ENCODE assay signal across 14 mouse cellular contexts in genomic region chr5:119804301-119805039, GRCm38 (mm10). TPM values are rescaled to one million over a fixed set of nuclear protein-coding genes. Genes with fewer than 3 reads are reported as not detected.
A peak's percentile ranks its signal among the peaks of the same experiment; 100 is the strongest.
DNase-seq lines count a peak whose midpoint lies in the region; ATAC-seq lines count a peak whose summit lies in the region.
"Had no signal": no experiment of that assay in that cellular context is flagged by ENCODE, and none has a peak within 500 bp of the region (broad histone marks: within the 10 kb centered on the region; RNA-seq: fewer than 3 reads in every experiment).

No protein-coding gene starts in this region.

- peak overlapping the region; percentile 92 for H3K27ac ChIP-seq in heart, embryonic 10.5 days
- no peak overlapping the region for H3K27ac ChIP-seq in midbrain, embryonic 10.5 days (replicated peaks)
- H3K27ac ChIP-seq in midbrain, embryonic 14.5 days (replicated peaks; ENCODE audit: low read depth, low read length) = no peak overlapping the region
- no peak overlapping the region for H3K27ac ChIP-seq in embryonic facial prominence, embryonic 10.5 days (replicated peaks)
- H3K27ac ChIP-seq in lung, embryonic 16.5 days (ENCODE audit: low read length) = peak overlapping the region; percentile 97
- H3K27ac ChIP-seq: hindbrain, postnatal 0 days; liver, embryonic 15.5 days had no signal

- no peak overlapping the region for H3K4me2 ChIP-seq in midbrain, embryonic 14.5 days (ENCODE audit: low read length)
- peak overlapping the region; percentile 54 for H3K4me2 ChIP-seq in lung, embryonic 16.5 days (ENCODE audit: low read depth, low read length)
- H3K4me2 ChIP-seq: liver, embryonic 15.5 days had no signal

- 0 out of 2 replicates have a peak, but pooled peaks cover 3% of the 10 kb centered on the region for H3K36me3 ChIP-seq in heart, embryonic 10.5 days
- H3K36me3 ChIP-seq in midbrain, embryonic 10.5 days = no peaks in the 10 kb centered on the region
- H3K36me3 ChIP-seq in midbrain, embryonic 14.5 days (ENCODE audit: control insufficient read depth, insufficient read depth, low read length) = no peaks in the 10 kb centered on the region
- no peaks in the 10 kb centered on the region for H3K36me3 ChIP-seq in embryonic facial prominence, embryonic 10.5 days (replicated peaks)
- H3K36me3 ChIP-seq in lung, embryonic 16.5 days (ENCODE audit: control insufficient read depth, insufficient read depth, low read length) = no peaks in the 10 kb centered on the region
- H3K36me3 ChIP-seq: liver, embryonic 15.5 days had no signal

- no peak for DNase-seq in heart, embryonic 10.5 days (ENCODE audit: low spot score)
- no peak for DNase-seq in heart, adult 9 months (ENCODE audit: low spot score in 2 of 2)
- peak; percentile 60 for DNase-seq in midbrain, embryonic 10.5 days (ENCODE audit: low spot score)
- no peak for DNase-seq in midbrain, embryonic 14.5 days
- peak; percentile 50 for DNase-seq in embryonic facial prominence, embryonic 10.5 days (ENCODE audit: low spot score)
- no peak for DNase-seq in layer of hippocampus, postnatal 25 days (ENCODE audit: extremely low spot score in 1 of 2, low spot score in 1 of 2)
- DNase-seq: cerebellum, adult 2 months had no signal

- no peaks in the 10 kb centered on the region for H3K9me3 ChIP-seq in heart, embryonic 10.5 days
- peaks cover 5% of the 10 kb centered on the region; the same call in 1 of the 2 replicates for H3K9me3 ChIP-seq in midbrain, embryonic 10.5 days (replicated peaks)
- H3K9me3 ChIP-seq in midbrain, embryonic 14.5 days (ENCODE audit: control insufficient read depth, low read length) = no peaks in the 10 kb centered on the region
- H3K9me3 ChIP-seq in embryonic facial prominence, embryonic 10.5 days = no peaks in the 10 kb centered on the region
- H3K9me3 ChIP-seq in lung, embryonic 16.5 days (ENCODE audit: control insufficient read depth, low read length) = no peaks in the 10 kb centered on the region
- H3K9me3 ChIP-seq: liver, embryonic 15.5 days had no signal

- no peak overlapping the region for H3K9ac ChIP-seq in midbrain, embryonic 14.5 days (replicated peaks; ENCODE audit: low read length)
- peak overlapping the region; percentile 77 for H3K9ac ChIP-seq in lung, embryonic 16.5 days (ENCODE audit: low read length)
- H3K9ac ChIP-seq: liver, embryonic 15.5 days had no signal

- 1% methylated on average over 35 of the region's 35 CpGs for WGBS in heart, embryonic 10.5 days
- WGBS in midbrain, embryonic 10.5 days = under 1% methylated on average over 35 of the region's 35 CpGs
- WGBS in midbrain, embryonic 14.5 days = under 1% methylated on average over 35 of the region's 35 CpGs
- WGBS in embryonic facial prominence, embryonic 10.5 days = under 1% methylated on average over 35 of the region's 35 CpGs
- WGBS in lung, embryonic 16.5 days = 1% methylated on average over 35 of the region's 35 CpGs

- no peak for ATAC-seq in midbrain, embryonic 14.5 days (ENCODE audit: low FRiP score, low TSS enrichment)
- no peak for ATAC-seq in lung, embryonic 16.5 days (ENCODE audit: low read depth)
- ATAC-seq in megakaryocyte progenitor cell, adult 5-6 weeks (replicated peaks; ENCODE audit: poor library complexity) = no peak
- ATAC-seq: hindbrain, postnatal 0 days had no signal

- peaks cover 99% of the 10 kb centered on the region for H3K27me3 ChIP-seq in heart, embryonic 10.5 days (ENCODE audit: insufficient read depth, poor library complexity, severe bottlenecking)
- H3K27me3 ChIP-seq in midbrain, embryonic 10.5 days (ENCODE audit: low read depth, poor library complexity, severe bottlenecking) = peaks cover 100% of the 10 kb centered on the region
- H3K27me3 ChIP-seq in midbrain, embryonic 14.5 days (ENCODE audit: control insufficient read depth, insufficient read depth, low read length) = peaks cover 100% of the 10 kb centered on the region
- peaks cover 100% of the 10 kb centered on the region for H3K27me3 ChIP-seq in embryonic facial prominence, embryonic 10.5 days (replicated peaks; ENCODE audit: low read depth, poor library complexity, severe bottlenecking)
- H3K27me3 ChIP-seq in lung, embryonic 16.5 days (ENCODE audit: control insufficient read depth, insufficient read depth, low read depth, low read length) = peaks cover 84% of the 10 kb centered on the region

- peak overlapping the region; percentile 61 for H3K4me3 ChIP-seq in heart, embryonic 10.5 days
- H3K4me3 ChIP-seq in midbrain, embryonic 10.5 days = no peak overlapping the region
- no peak overlapping the region for H3K4me3 ChIP-seq in midbrain, embryonic 14.5 days (replicated peaks; ENCODE audit: low read depth, low read length)
- no peak overlapping the region for H3K4me3 ChIP-seq in embryonic facial prominence, embryonic 10.5 days
- H3K4me3 ChIP-seq in lung, embryonic 16.5 days (ENCODE audit: low read length) = peak overlapping the region; percentile 50
- H3K4me3 ChIP-seq: liver, embryonic 15.5 days had no signal

- peaks cover 26% of the 10 kb centered on the region for H3K4me1 ChIP-seq in heart, embryonic 10.5 days
- peaks cover 12% of the 10 kb centered on the region for H3K4me1 ChIP-seq in midbrain, embryonic 10.5 days
- H3K4me1 ChIP-seq in midbrain, embryonic 14.5 days (ENCODE audit: control insufficient read depth, insufficient read depth, low read length) = no peaks in the 10 kb centered on the region
- H3K4me1 ChIP-seq in embryonic facial prominence, embryonic 10.5 days = 0 out of 2 replicates have a peak, but pooled peaks cover 2% of the 10 kb centered on the region
- peaks cover 17% of the 10 kb centered on the region for H3K4me1 ChIP-seq in lung, embryonic 16.5 days (replicated peaks; ENCODE audit: control insufficient read depth, insufficient read depth, low read length)
- H3K4me1 ChIP-seq: liver, embryonic 15.5 days had no signal

RNA-seq across cellular contexts. Expression of gene Tbx5, which starts 28.0 kb away (rescaled TPM):
- 41.9 and 44.2 TPM in 2 replicates for polyA plus RNA-seq in heart, embryonic 10.5 days (2016; fragmentation: Nextera tagmentation; extraction: Ambion mirVana)
- polyA plus RNA-seq in midbrain, embryonic 10.5 days (2016; fragmentation: Nextera tagmentation; extraction: Ambion mirVana) = 0.10 and 0.20 TPM in 2 replicates
- polyA plus RNA-seq in midbrain, embryonic 14.5 days (2014; fragmentation: Nextera tagmentation; extraction: Ambion mirVana) = 0.11 TPM in 1 of 2 replicates, not detected in the other
- 0.45 and 0.98 TPM in 2 replicates for polyA plus RNA-seq in embryonic facial prominence, embryonic 10.5 days (2016; fragmentation: Nextera tagmentation; extraction: Ambion mirVana)
- polyA plus RNA-seq in lung, embryonic 16.5 days (2015; fragmentation: Nextera tagmentation; extraction: Ambion mirVana) = 53.0 and 58.7 TPM in 2 replicates
- not detected for total RNA-seq in layer of hippocampus, postnatal 25 days (2021)
- not detected in 2 replicates for total RNA-seq in megakaryocyte progenitor cell, adult 5-6 weeks (2015)
- total RNA-seq in megakaryocyte progenitor cell, adult 5-6 weeks (2017) = not detected in 2 replicates
- total RNA-seq: hindbrain, postnatal 0 days; layer of hippocampus, postnatal 14 days had no signal
- polyA plus RNA-seq: C2C12; cerebellum, adult 2 months; kidney, embryonic 14.5 days had no signal

Comparison
In these comparisons a context has a peak if more than half of its experiments do, and no peak if none do; other contexts are left out.
1. DNase-seq: peak in midbrain, embryonic 10.5 days (single experiment) and embryonic facial prominence, embryonic 10.5 days (single experiment); none in heart, embryonic 10.5 days (single experiment), heart, adult 9 months (0 of 2), midbrain, embryonic 14.5 days (single experiment) and layer of hippocampus, postnatal 25 days (0 of 2).
2. H3K27ac ChIP-seq: peak in heart, embryonic 10.5 days (single experiment) and lung, embryonic 16.5 days (single experiment); none in midbrain, embryonic 10.5 days (single experiment), midbrain, embryonic 14.5 days (single experiment) and embryonic facial prominence, embryonic 10.5 days (single experiment).
3. H3K4me3 ChIP-seq: peak in heart, embryonic 10.5 days (single experiment) and lung, embryonic 16.5 days (single experiment); none in midbrain, embryonic 10.5 days (single experiment), midbrain, embryonic 14.5 days (single experiment) and embryonic facial prominence, embryonic 10.5 days (single experiment).
4. RNA of gene Tbx5, which starts 28.0 kb away (polyA plus RNA-seq): 53.0 to 58.7 TPM in lung, embryonic 16.5 days and 41.9 to 44.2 TPM in heart, embryonic 10.5 days; 0.45 to 0.98 TPM in embryonic facial prominence, embryonic 10.5 days, 0.10 to 0.20 TPM in midbrain, embryonic 10.5 days and 0.11 TPM in midbrain, embryonic 14.5 days; every median in the first group is over 10 times any median in the second.